Mouse (Mus musculus): ENCODE measurements at regions not wholly inside any gene's neighbourhood (a gene's known extent, or its start where the extent isn't known, plus 50 kb on each side); places are given as distances from the start of the nearest gene placed in this dataset.

DNA sequence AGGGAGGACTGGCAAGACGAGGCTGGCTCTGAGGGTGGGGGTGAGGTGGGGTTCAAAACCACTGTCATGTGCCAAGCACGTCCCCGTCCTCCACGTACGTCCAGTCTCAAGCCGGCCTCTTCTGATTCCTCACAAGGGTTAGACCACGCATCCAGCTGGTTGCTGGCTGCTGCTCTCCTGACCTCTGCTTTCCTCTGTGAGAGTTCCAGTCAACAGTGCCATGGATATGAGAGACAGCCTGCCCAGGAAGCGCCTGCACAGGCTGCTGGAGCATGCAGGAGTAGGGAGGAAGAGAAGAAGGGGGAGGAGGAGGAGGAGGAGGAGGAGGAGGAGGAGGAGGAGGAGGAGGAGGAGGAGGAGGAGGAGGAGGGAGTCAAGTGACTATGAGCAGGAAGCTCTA is 224.6 kb upstream of the Ajap1 start:
- no peak for TF ChIP-seq CTCF (conservative IDR thresholded peaks at IDR 0.05; ENCODE audit: insufficient read depth, insufficient read length, low read depth, low read length)
- TF ChIP-seq POLR2A (IDR thresholded peaks at IDR 0.05; ENCODE audit: low read depth, low read length), result no peak
